Mouse (Mus musculus) C2C12 (cell line): ENCODE results near the gene Sf3a2. TPM values are rescaled to one million over a fixed set of nuclear protein-coding genes. Genes with fewer than 3 reads are reported as not detected.

Experiments
- H3K27me3 ChIP-seq: one replicate; pipeline ENCODE4 v1.6.1; 2011; ENCODE audit not compliant: control insufficient read depth, insufficient read depth, insufficient read length
- H3K36me3 ChIP-seq: one replicate; pipeline ENCODE4 v1.6.1; 2011; ENCODE audit not compliant: control insufficient read depth, insufficient read depth
- H3K4me3 ChIP-seq: one replicate; pipeline ENCODE4 v1.5.1; 2011; ENCODE audit warnings: mild to moderate bottlenecking, control low read depth; ENCODE audit not compliant: poor library complexity, insufficient read depth, severe bottlenecking
- H3K79me2 ChIP-seq: one replicate; pipeline ENCODE4 v1.6.1; 2011; ENCODE audit not compliant: control insufficient read depth, insufficient read depth
- H3K79me3 ChIP-seq: one replicate; pipeline ENCODE4 v1.6.1; 2011; ENCODE audit warnings: low read depth, control low read depth
- H3ac ChIP-seq: one replicate; pipeline ENCODE3; 2011; ENCODE audit warnings: low read depth; ENCODE audit not compliant: control insufficient read depth, insufficient read length
- CEBPB ChIP-seq: IDR thresholded peaks from one replicate; pipeline ENCODE4 v1.6.1; 2011; ENCODE audit warnings: low read depth, mild to moderate bottlenecking, control low read depth, moderate library complexity
- CTCF ChIP-seq: IDR thresholded peaks from one replicate; pipeline ENCODE4 v1.5.1; 2011; ENCODE audit not compliant: control insufficient read depth, insufficient read depth, insufficient read length
- FOSL1 ChIP-seq: IDR thresholded peaks from one replicate; pipeline ENCODE4 v1.8.0; 2011; ENCODE audit warnings: mild to moderate bottlenecking, low read length; ENCODE audit not compliant: poor library complexity, insufficient read depth, severe bottlenecking
- MAX ChIP-seq: IDR thresholded peaks from one replicate; pipeline ENCODE4 v1.6.1; 2011; ENCODE audit warnings: mild to moderate bottlenecking, control low read depth
- MYOD1 ChIP-seq: IDR thresholded peaks from one replicate; pipeline ENCODE4 v1.6.1; 2011; ENCODE audit warnings: low read depth; ENCODE audit not compliant: control insufficient read depth, insufficient read length
- MYOG ChIP-seq: IDR thresholded peaks from one replicate; pipeline ENCODE4 v1.6.1; 2011; ENCODE audit not compliant: control insufficient read depth, insufficient read length; ENCODE audit errors: extremely low read depth
- USF1 ChIP-seq: IDR thresholded peaks from one replicate; pipeline ENCODE4 v1.6.1; 2011; ENCODE audit warnings: low read depth, mild to moderate bottlenecking, control low read depth, moderate library complexity
- polyA plus RNA-seq: library from polyadenylated mRNA; unstranded; fragments of >200 nt; fragmentation: generic; extraction: Trizol; gene quantifications from one replicate; pipeline ENCODE4 v1.2.1, GENCODE M21; 2012; ENCODE audit warnings: missing spikeins

The Sf3a2 gene
- polyA plus RNA-seq, 1 experiment = 106 TPM

GRCm38 (mm10) chr10:80832818-80833217 lies 34.8 kb downstream of the Sf3a2 start:
- Histone ChIP-seq H3K4me3 (no peak overlapping the region), H3K79me3 (peaks cover 15% of the 10 kb centered on the region), H3K36me3 (peaks cover 26% of the 10 kb centered on the region), H3K79me2 (peaks cover 27% of the 10 kb centered on the region), H3K27me3 (no peaks in the 10 kb centered on the region), H3ac (no peak overlapping the region)
- no peak for TF ChIP-seq MYOD1
- TF ChIP-seq MYOG = no peak
- TF ChIP-seq CTCF = no peak
- TF ChIP-seq MAX = no peak
- no peak for TF ChIP-seq FOSL1
- TF ChIP-seq USF1 = no peak
- no peak for TF ChIP-seq CEBPB

GRCm38 (mm10) chr10:80835617-80836016 lies 37.6 kb downstream of the Sf3a2 start:
- Histone ChIP-seq H3K27me3 (no peaks in the 10 kb centered on the region), H3K79me2 (no peaks in the 10 kb centered on the region), H3K79me3 (no peaks in the 10 kb centered on the region), H3ac (no peak overlapping the region), H3K36me3 (peaks cover 4% of the 10 kb centered on the region), H3K4me3 (no peak overlapping the region)
- no peak for TF ChIP-seq FOSL1
- no peak for TF ChIP-seq MYOG
- no peak for TF ChIP-seq MYOD1
- no peak for TF ChIP-seq MAX
- TF ChIP-seq USF1 = no peak
- TF ChIP-seq CTCF = no peak
- TF ChIP-seq CEBPB = no peak

- no peaks in the 10 kb centered on the region for H3K79me3 ChIP-seq
- peaks cover 5% of the 10 kb centered on the region for H3K27me3 ChIP-seq
- H3ac ChIP-seq = no peak overlapping the region
- H3K4me3 ChIP-seq = no peak overlapping the region
- no peaks in the 10 kb centered on the region for H3K79me2 ChIP-seq
- TF ChIP-seq USF1 = no peak
- no peak for TF ChIP-seq CEBPB
- TF ChIP-seq CTCF = no peak
- no peak for TF ChIP-seq MAX
- TF ChIP-seq MYOD1 = no peak
- TF ChIP-seq FOSL1 = no peak
- TF ChIP-seq MYOG = no peak
- H3K36me3 ChIP-seq = no peaks in the 10 kb centered on the region
Observed at GRCm38 (mm10) chr10:80836949-80837379, 39.0 kb downstream of the Sf3a2 start.

GRCm38 (mm10) chr10:80837827-80838226 lies 39.8 kb downstream of the Sf3a2 start:
- Histone ChIP-seq H3K27me3 (peaks cover 13% of the 10 kb centered on the region), H3K79me3 (no peaks in the 10 kb centered on the region), H3K36me3 (no peaks in the 10 kb centered on the region), H3K4me3 (no peak overlapping the region), H3ac (no peak overlapping the region), H3K79me2 (no peaks in the 10 kb centered on the region)
- TF ChIP-seq CEBPB = no peak
- TF ChIP-seq USF1 = no peak
- TF ChIP-seq CTCF = no peak
- no peak for TF ChIP-seq MYOD1
- TF ChIP-seq MAX = no peak
- TF ChIP-seq FOSL1 = no peak
- TF ChIP-seq MYOG = no peak

- H3ac ChIP-seq = no peak overlapping the region
- H3K27me3 ChIP-seq = peaks cover 19% of the 10 kb centered on the region
- no peak for TF ChIP-seq CEBPB
- no peak for TF ChIP-seq CTCF
- TF ChIP-seq MYOG = no peak
- H3K36me3 ChIP-seq = no peaks in the 10 kb centered on the region
- no peaks in the 10 kb centered on the region for H3K79me3 ChIP-seq
- no peak overlapping the region for H3K4me3 ChIP-seq
- H3K79me2 ChIP-seq = no peaks in the 10 kb centered on the region
Observed at GRCm38 (mm10) chr10:80838346-80838912, 40.4 kb downstream of the Sf3a2 start.

GRCm38 (mm10) chr10:80839848-80840247 lies 41.9 kb downstream of the Sf3a2 start:
- no peak overlapping the region for H3ac ChIP-seq
- H3K4me3 ChIP-seq = no peak overlapping the region
- H3K36me3 ChIP-seq = no peaks in the 10 kb centered on the region
- TF ChIP-seq MAX (no peak), CTCF (no peak)
- no peaks in the 10 kb centered on the region for H3K79me2 ChIP-seq
- H3K27me3 ChIP-seq = peaks cover 33% of the 10 kb centered on the region
- H3K79me3 ChIP-seq = no peaks in the 10 kb centered on the region
